Mouse (Mus musculus) duodenum, adult 2 months (tissue): Measurements from ENCODE around the gene Gm38100. TPM values are rescaled to one million over a fixed set of nuclear protein-coding genes. Genes with fewer than 3 reads are reported as not detected.

Source experiments
- polyA plus RNA-seq: library from polyadenylated mRNA; depleted of rRNA; stranded (reverse); fragments of >200 nt; gene quantifications from 2 replicates; pipeline ENCODE4 v1.2.3, GENCODE M21; 2012; ENCODE audit warnings: low replicate concordance; rRNA removed

Gm38100 gene
- polyA plus RNA-seq, result not detected in 2 replicates

GRCm38 (mm10) chr1:175920029-175920428 is at the start of gene Gm38100:
Gene Gm38100, plus strand, starts transcription at chr1:175920329.

GRCm38 (mm10) chr1:175880453-175881296 is 39.5 kb upstream of the Gm38100 start, which contains the start of gene Exo1:
Gene Exo1, plus strand, starts transcription at chr1:175880581.

Other genes with a start within 250 kb of the Gm38100 start
- 0.91 and 4.0 TPM in 2 replicates for gene Opn3, start 227.6 kb upstream of the Gm38100 start, polyA plus RNA-seq
- 16.9 and 40.2 TPM in 2 replicates for gene Chml, start 227.4 kb upstream of the Gm38100 start, polyA plus RNA-seq
- gene Wdr64, start 221.7 kb upstream of the Gm38100 start, polyA plus RNA-seq, result not detected in 2 replicates
- 0.11 and 0.44 TPM in 2 replicates for gene Exo1, start 39.7 kb upstream of the Gm38100 start, polyA plus RNA-seq
- gene Rbm8a2, start 58.8 kb downstream of the Gm38100 start, polyA plus RNA-seq, result not detected in 2 replicates